Mouse (Mus musculus) MEL (cell line): Measurements from ENCODE around the gene Exoc6b.

Experiments
- CHD1 ChIP-seq: IDR thresholded peaks from 2 replicates; pipeline ENCODE4 v1.6.1; 2012; ENCODE audit warnings: low read depth, mild to moderate bottlenecking, inconsistent platforms, low read length, improper control_type of control experiment
- CHD2 ChIP-seq: IDR thresholded peaks from 2 replicates; pipeline ENCODE4 v1.6.1; 2011; ENCODE audit warnings: low read length, improper control_type of control experiment
- CTCF ChIP-seq, 3 experiments: IDR thresholded peaks in 2 of 3; conservative IDR thresholded peaks in 1 of 3; 2 replicates each; pipeline ENCODE4 v1.5.1; 2011 to 2012; ENCODE audit warnings: low read length in 3 of 3, low read depth in 2 of 3, mild to moderate bottlenecking in 2 of 3, improper control_type of control experiment in 1 of 3, inconsistent platforms in 1 of 3, mixed read lengths in 1 of 3, moderate library complexity in 1 of 3; ENCODE audit not compliant: control insufficient read depth in 1 of 3, insufficient read depth in 1 of 3, poor library complexity in 1 of 3, severe bottlenecking in 1 of 3
- ELF1 ChIP-seq: IDR thresholded peaks from 2 replicates; pipeline ENCODE4 v1.6.1; 2014; ENCODE audit warnings: low read depth, mild to moderate bottlenecking, inconsistent platforms, low read length, improper control_type of control experiment, moderate library complexity
- GABPA ChIP-seq: IDR thresholded peaks from 2 replicates; pipeline ENCODE4 v1.6.1; 2012; ENCODE audit warnings: low read depth, mild to moderate bottlenecking, inconsistent platforms, low read length, improper control_type of control experiment, moderate library complexity
- MAFK ChIP-seq: IDR thresholded peaks from 2 replicates; pipeline ENCODE4 v1.6.1; 2011; ENCODE audit warnings: low read depth, mild to moderate bottlenecking, low read length, improper control_type of control experiment, borderline replicate concordance
- POLR2AphosphoS2 ChIP-seq: IDR thresholded peaks from 2 replicates; pipeline ENCODE4 v1.6.1; 2011; ENCODE audit warnings: low read length, improper control_type of control experiment
- RAD21 ChIP-seq: IDR thresholded peaks from 2 replicates; pipeline ENCODE4 v1.6.1; 2011; ENCODE audit warnings: mild to moderate bottlenecking, low read depth, low read length, improper control_type of control experiment
- SIN3A ChIP-seq: IDR thresholded peaks from 2 replicates; pipeline ENCODE4 v1.6.1; 2012; ENCODE audit warnings: low read length, improper control_type of control experiment, inconsistent platforms
- TAL1 ChIP-seq: IDR thresholded peaks from 2 replicates; pipeline ENCODE4 v1.6.1; 2012; ENCODE audit warnings: mild to moderate bottlenecking, inconsistent platforms, low read length, moderate library complexity, mixed read lengths
- ZKSCAN1 ChIP-seq: IDR thresholded peaks from 2 replicates; pipeline ENCODE4 v1.6.1; 2012; ENCODE audit warnings: low read depth, mild to moderate bottlenecking, inconsistent platforms, low read length, improper control_type of control experiment, moderate library complexity

DNA sequence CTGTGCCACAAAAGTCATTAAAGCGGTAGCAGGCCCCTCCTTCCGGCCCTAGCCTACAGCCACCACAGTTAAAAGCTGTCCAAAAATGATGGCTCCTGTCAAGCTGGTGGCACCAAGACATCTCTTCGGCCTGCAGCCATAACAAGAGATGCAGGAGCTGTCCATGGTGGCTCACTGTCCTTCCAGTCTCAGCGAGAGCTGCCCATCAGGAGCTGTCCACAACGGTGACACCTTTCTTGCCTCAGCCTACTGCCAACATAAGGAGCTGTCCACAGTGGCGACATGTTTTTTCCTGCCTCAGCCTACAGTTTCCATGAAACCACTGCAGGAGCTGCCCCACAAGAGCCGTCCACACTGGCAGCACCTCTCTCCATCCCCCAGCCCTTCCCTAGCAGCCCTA is 395.2 kb downstream of the Exoc6b start:
- no peak for TF ChIP-seq POLR2AphosphoS2
- TF ChIP-seq ELF1: no peak
- TF ChIP-seq CHD1: no peak
- TF ChIP-seq ZKSCAN1: no peak
- TF ChIP-seq CHD2: no peak
- TF ChIP-seq TAL1: no peak
- TF ChIP-seq CTCF (IDR thresholded peaks at IDR 0.05 in 2 of 3, conservative IDR thresholded peaks at IDR 0.05 in 1 of 3; ENCODE audit: control insufficient read depth in 1 of 3, insufficient read depth in 1 of 3, low read depth in 2 of 3, low read length in 3 of 3, poor library complexity in 1 of 3, severe bottlenecking in 1 of 3): no peak
- peak; percentile 83 for TF ChIP-seq SIN3A
- no peak for TF ChIP-seq MAFK
- TF ChIP-seq GABPA: no peak
- no peak for TF ChIP-seq RAD21
